Mouse (Mus musculus) thymus, adult 2 months (tissue): Measurements from ENCODE around the gene Lrrc10b.

Experiments used
- CTCF ChIP-seq: fragments of 200-500 bp; IDR thresholded peaks from 2 replicates; pipeline ENCODE4 v1.5.1; 2012; ENCODE audit warnings: mild to moderate bottlenecking, control low read depth, low read length, moderate library complexity, borderline replicate concordance; ENCODE audit not compliant: control insufficient read depth, poor library complexity, insufficient read depth; ENCODE audit errors: extremely low read depth
- POLR2A ChIP-seq: fragments of 200-500 bp; IDR thresholded peaks from 2 replicates; pipeline ENCODE4 v1.6.1; 2012; ENCODE audit warnings: mild to moderate bottlenecking, low read length, control low read depth, moderate library complexity; ENCODE audit not compliant: control insufficient read depth, poor library complexity, insufficient read depth; ENCODE audit errors: extremely low read depth

DNA sequence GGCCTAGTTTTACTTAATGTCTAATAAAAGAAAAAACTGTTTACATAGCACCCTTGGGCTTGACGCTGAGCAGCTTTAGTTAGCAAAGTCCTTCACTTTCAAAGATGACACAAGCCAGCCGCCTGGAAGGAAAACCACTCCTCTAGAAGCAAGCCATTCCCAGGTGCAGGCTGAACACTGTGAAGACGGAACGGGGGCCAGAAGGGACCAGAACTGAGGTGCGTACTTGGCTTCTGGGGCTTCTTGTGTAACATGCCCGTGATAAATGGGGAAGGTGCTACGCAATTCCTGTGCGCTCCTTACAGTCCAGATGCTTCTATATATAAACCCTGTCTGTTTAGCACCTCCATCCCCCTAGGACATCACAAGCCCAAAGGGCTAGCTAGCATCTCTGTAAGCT is 43.3 kb upstream of the Lrrc10b start:
- no peak for TF ChIP-seq POLR2A
- TF ChIP-seq CTCF = no peak
